Mouse (Mus musculus) neural tube, embryonic 15.5 days (tissue): ENCODE results near the gene Ace2. TPM values are rescaled to one million over a fixed set of nuclear protein-coding genes. Genes with fewer than 3 reads are reported as not detected.

Experiments
- ATAC-seq: fragments of 200-750 bp; cut with Nextera tagmentation; 2 replicates; pipeline ENCODE4 v1.8.0; 2017; ENCODE audit warnings: mild to moderate bottlenecking, moderate TSS enrichment, moderate library complexity; ENCODE audit not compliant: low FRiP score
- H3K27ac ChIP-seq: fragments of 300-500 bp; sonication (generic); replicated peaks from 2 replicates; pipeline ENCODE4 v1.5.1; 2015; ENCODE audit warnings: mild to moderate bottlenecking, inconsistent platforms
- H3K27me3 ChIP-seq: fragments of 300-500 bp; sonication (generic); replicated peaks from 2 replicates; pipeline ENCODE4 v1.6.1; 2015; ENCODE audit warnings: inconsistent platforms
- H3K36me3 ChIP-seq: fragments of 300-500 bp; sonication (generic); 2 replicates; pipeline ENCODE4 v1.6.1; 2015; ENCODE audit warnings: inconsistent platforms
- H3K4me1 ChIP-seq: fragments of 300-500 bp; sonication (generic); 2 replicates; pipeline ENCODE4 v1.6.1; 2015; ENCODE audit warnings: inconsistent platforms
- H3K4me2 ChIP-seq: fragments of 300-500 bp; sonication (generic); 2 replicates; pipeline ENCODE4 v1.6.1; 2015; ENCODE audit warnings: inconsistent platforms, mild to moderate bottlenecking, moderate library complexity
- H3K4me3 ChIP-seq: fragments of 300-500 bp; sonication (generic); replicated peaks from 2 replicates; pipeline ENCODE4 v1.5.1; 2015; ENCODE audit warnings: mild to moderate bottlenecking, inconsistent platforms
- H3K9ac ChIP-seq: fragments of 300-500 bp; sonication (generic); replicated peaks from 2 replicates; pipeline ENCODE4 v1.6.1; 2015; ENCODE audit warnings: mild to moderate bottlenecking, inconsistent platforms
- H3K9me3 ChIP-seq: fragments of 300-500 bp; sonication (generic); replicated peaks from 2 replicates; pipeline ENCODE4 v1.6.1; 2016; ENCODE audit warnings: inconsistent platforms
- WGBS: fragments of 180-500 bp; shearing (Covaris S2); methylation state at CpG from one replicate; pipeline ENCODE4 v1.1.7; 2015; ENCODE audit warnings: mixed read lengths; 5-methylcytosine and 5-hydroxymethylcytosine counted together
- polyA plus RNA-seq: library from polyadenylated mRNA; unstranded; fragments of >200 nt; fragmentation: Nextera tagmentation; extraction: Ambion mirVana; gene quantifications from 2 replicates; pipeline ENCODE4 v1.2.1, GENCODE M21; 2015

Gene Ace2
- polyA plus RNA-seq, 1 experiment from 2014 or later, result 0.10 TPM

GRCm38 (mm10) chrX:164135304-164135818 lies 3.8 kb upstream of the Ace2 start:
- ATAC-seq, result no peak
- 87% methylated on average over 4 of the region's 4 CpGs for WGBS
- no peaks in the 10 kb centered on the region for H3K36me3 ChIP-seq
- no peak overlapping the region for H3K9ac ChIP-seq
- H3K27me3 ChIP-seq, result peaks cover 4% of the 10 kb centered on the region; the same call in 1 of the 2 replicates
- H3K27ac ChIP-seq, result no peak overlapping the region
- no peak overlapping the region for H3K4me2 ChIP-seq
- H3K9me3 ChIP-seq, result no peaks in the 10 kb centered on the region
- H3K4me1 ChIP-seq, result no peaks in the 10 kb centered on the region
- no peak overlapping the region for H3K4me3 ChIP-seq

- Histone ChIP-seq H3K4me1 (no peaks in the 10 kb centered on the region), H3K27ac (no peak overlapping the region), H3K4me3 (no peak overlapping the region), H3K9me3 (no peaks in the 10 kb centered on the region), H3K4me2 (no peak overlapping the region), H3K27me3 (no peaks in the 10 kb centered on the region; the same call in 1 of the 2 replicates), H3K9ac (no peak overlapping the region), H3K36me3 (no peaks in the 10 kb centered on the region)
- WGBS, result 89% methylated on average over 6 of the region's 6 CpGs
- no peak for ATAC-seq
Observed at GRCm38 (mm10) chrX:164145463-164146250, 6.5 kb downstream of the Ace2 start.

- H3K27me3 ChIP-seq, result no peaks in the 10 kb centered on the region; the same call in 1 of the 2 replicates
- no peaks in the 10 kb centered on the region for H3K4me1 ChIP-seq
- H3K27ac ChIP-seq, result no peak overlapping the region
- no peak overlapping the region for H3K4me3 ChIP-seq
- H3K9ac ChIP-seq, result no peak overlapping the region
- ATAC-seq, result no peak
- H3K36me3 ChIP-seq, result no peaks in the 10 kb centered on the region
- 40% methylated on average over 2 of the region's 2 CpGs for WGBS
- no peaks in the 10 kb centered on the region for H3K9me3 ChIP-seq
- H3K4me2 ChIP-seq, result no peak overlapping the region
Observed at GRCm38 (mm10) chrX:164152703-164153102, 13.6 kb downstream of the Ace2 start.

- H3K4me1 ChIP-seq, result no peaks in the 10 kb centered on the region
- no peaks in the 10 kb centered on the region for H3K9me3 ChIP-seq
- H3K27me3 ChIP-seq, result no peaks in the 10 kb centered on the region; the same call in 1 of the 2 replicates
- no peaks in the 10 kb centered on the region for H3K36me3 ChIP-seq
- no peak overlapping the region for H3K27ac ChIP-seq
- ATAC-seq, result no peak
- no peak overlapping the region for H3K9ac ChIP-seq
- no peak overlapping the region for H3K4me2 ChIP-seq
- H3K4me3 ChIP-seq, result no peak overlapping the region
Observed at GRCm38 (mm10) chrX:164153606-164154005, 14.5 kb downstream of the Ace2 start.

GRCm38 (mm10) chrX:164154594-164154993 lies 15.5 kb downstream of the Ace2 start:
- no peak overlapping the region for H3K4me3 ChIP-seq
- H3K4me1 ChIP-seq, result no peaks in the 10 kb centered on the region
- no peak overlapping the region for H3K27ac ChIP-seq
- no peaks in the 10 kb centered on the region for H3K36me3 ChIP-seq
- no peaks in the 10 kb centered on the region for H3K9me3 ChIP-seq
- H3K9ac ChIP-seq, result no peak overlapping the region
- no peak for ATAC-seq
- peaks cover under 1% of the 10 kb centered on the region; the same call in 1 of the 2 replicates for H3K27me3 ChIP-seq
- H3K4me2 ChIP-seq, result no peak overlapping the region
- WGBS, result 84% methylated on average over 5 of the region's 5 CpGs

- no peak overlapping the region for H3K4me3 ChIP-seq
- WGBS, result 84% methylated on average over 1 of the region's 1 CpGs
- no peaks in the 10 kb centered on the region for H3K9me3 ChIP-seq
- H3K9ac ChIP-seq, result no peak overlapping the region
- H3K4me1 ChIP-seq, result no peaks in the 10 kb centered on the region
- no peaks in the 10 kb centered on the region for H3K36me3 ChIP-seq
- no peak overlapping the region for H3K27ac ChIP-seq
- H3K4me2 ChIP-seq, result no peak overlapping the region
- H3K27me3 ChIP-seq, result peaks cover 10% of the 10 kb centered on the region; the same call in 1 of the 2 replicates
- no peak for ATAC-seq
Observed at GRCm38 (mm10) chrX:164164681-164165080, 25.5 kb downstream of the Ace2 start.

GRCm38 (mm10) chrX:164171034-164171433 lies 31.9 kb downstream of the Ace2 start:
- WGBS, result 81% methylated on average over 2 of the region's 2 CpGs
- Histone ChIP-seq H3K4me2 (no peak overlapping the region), H3K9ac (no peak overlapping the region), H3K9me3 (no peaks in the 10 kb centered on the region), H3K27me3 (0 out of 2 replicates have a peak, but pooled peaks cover 5% of the 10 kb centered on the region), H3K4me3 (no peak overlapping the region), H3K36me3 (no peaks in the 10 kb centered on the region), H3K27ac (no peak overlapping the region), H3K4me1 (no peaks in the 10 kb centered on the region)
- no peak for ATAC-seq

- no peak overlapping the region for H3K27ac ChIP-seq
- H3K4me3 ChIP-seq, result no peak overlapping the region
- no peaks in the 10 kb centered on the region for H3K36me3 ChIP-seq
- 97% methylated on average over 4 of the region's 4 CpGs for WGBS
- H3K4me2 ChIP-seq, result no peak overlapping the region
- 0 out of 2 replicates have a peak, but pooled peaks cover 2% of the 10 kb centered on the region for H3K27me3 ChIP-seq
- no peak for ATAC-seq
- H3K9me3 ChIP-seq, result no peaks in the 10 kb centered on the region
- H3K4me1 ChIP-seq, result no peaks in the 10 kb centered on the region
- no peak overlapping the region for H3K9ac ChIP-seq
Observed at GRCm38 (mm10) chrX:164173880-164174279, 34.7 kb downstream of the Ace2 start.

- Histone ChIP-seq H3K27ac (no peak overlapping the region), H3K9ac (no peak overlapping the region), H3K4me1 (no peaks in the 10 kb centered on the region), H3K4me3 (no peak overlapping the region), H3K27me3 (0 out of 2 replicates have a peak, but pooled peaks cover 2% of the 10 kb centered on the region), H3K9me3 (no peaks in the 10 kb centered on the region), H3K36me3 (no peaks in the 10 kb centered on the region), H3K4me2 (no peak overlapping the region)
- no peak for ATAC-seq
- WGBS, result 94% methylated on average over 1 of the region's 1 CpGs
Observed at GRCm38 (mm10) chrX:164175311-164175710, 36.2 kb downstream of the Ace2 start.

- Histone ChIP-seq H3K9ac (no peak overlapping the region), H3K36me3 (no peaks in the 10 kb centered on the region), H3K4me1 (no peaks in the 10 kb centered on the region), H3K4me2 (no peak overlapping the region), H3K27me3 (0 out of 2 replicates have a peak, but pooled peaks cover 2% of the 10 kb centered on the region), H3K4me3 (no peak overlapping the region), H3K9me3 (no peaks in the 10 kb centered on the region), H3K27ac (no peak overlapping the region)
- 53% methylated on average over 2 of the region's 2 CpGs for WGBS
- ATAC-seq, result no peak
Observed at GRCm38 (mm10) chrX:164175780-164176179, 36.6 kb downstream of the Ace2 start.

GRCm38 (mm10) chrX:164178856-164179255 lies 39.7 kb downstream of the Ace2 start:
- H3K9me3 ChIP-seq, result no peaks in the 10 kb centered on the region
- H3K4me2 ChIP-seq, result no peak overlapping the region
- H3K4me1 ChIP-seq, result no peaks in the 10 kb centered on the region
- H3K27ac ChIP-seq, result no peak overlapping the region
- WGBS, result 90% methylated on average over 2 of the region's 2 CpGs
- no peak overlapping the region for H3K4me3 ChIP-seq
- H3K36me3 ChIP-seq, result no peaks in the 10 kb centered on the region
- H3K27me3 ChIP-seq, result peaks cover 2% of the 10 kb centered on the region; the same call in 1 of the 2 replicates
- H3K9ac ChIP-seq, result no peak overlapping the region
- ATAC-seq, result no peak

- Histone ChIP-seq H3K9ac (no peak overlapping the region), H3K27me3 (no peaks in the 10 kb centered on the region; the same call in 1 of the 2 replicates), H3K4me3 (no peak overlapping the region), H3K4me1 (no peaks in the 10 kb centered on the region), H3K36me3 (no peaks in the 10 kb centered on the region), H3K9me3 (no peaks in the 10 kb centered on the region), H3K4me2 (no peak overlapping the region), H3K27ac (no peak overlapping the region)
- 11% methylated on average over 3 of the region's 3 CpGs for WGBS
- peak; percentile 63; the same call in 1 of the 2 replicates for ATAC-seq
Observed at GRCm38 (mm10) chrX:164179746-164180145, 40.6 kb downstream of the Ace2 start.
